Mouse (Mus musculus) spleen, embryonic (tissue): ENCODE data around the gene Cachd1.

Experiments
- CTCF ChIA-PET: fragments of 350-600 bp; sonication (Branson Sonifier 250); formaldehyde crosslinking; loops from one replicate; lab custom pipeline; 2022; lab: Charles Lee

Gene Cachd1

GRCm38 (mm10) chr4:100990996-100991395, 214.5 kb downstream of the Cachd1 start:
- CTCF ChIA-PET, result no interaction called here

GRCm38 (mm10) chr4:100992086-100992485, 215.6 kb downstream of the Cachd1 start:
- CTCF ChIA-PET, result no interaction called here

GRCm38 (mm10) chr4:100994442-100995255, 218.2 kb downstream of the Cachd1 start:
- CTCF ChIA-PET, result no interaction called here

GRCm38 (mm10) chr4:100995617-100996016, 219.1 kb downstream of the Cachd1 start:
- CTCF ChIA-PET, result no interaction called here

- CTCF ChIA-PET, result no interaction called here
Measured at GRCm38 (mm10) chr4:100996060-100996651, 219.7 kb downstream of the Cachd1 start.

- CTCF ChIA-PET, result no interaction called here
Measured at GRCm38 (mm10) chr4:100998145-100998544, 221.7 kb downstream of the Cachd1 start.

- CTCF ChIA-PET, result no interaction called here
Measured at GRCm38 (mm10) chr4:100998906-100999305, 222.4 kb downstream of the Cachd1 start.

- CTCF ChIA-PET, result no interaction called here
Measured at GRCm38 (mm10) chr4:101000622-101001021, 224.1 kb downstream of the Cachd1 start.

GRCm38 (mm10) chr4:101001073-101001472, 224.6 kb downstream of the Cachd1 start:
- CTCF ChIA-PET, result no interaction called here

GRCm38 (mm10) chr4:101002961-101003360, 226.5 kb downstream of the Cachd1 start:
- CTCF ChIA-PET, result no interaction called here

- CTCF ChIA-PET, result no interaction called here
Measured at GRCm38 (mm10) chr4:101008362-101008769, 231.9 kb downstream of the Cachd1 start.

- CTCF ChIA-PET, result no interaction called here
Measured at GRCm38 (mm10) chr4:101009092-101009491, 232.6 kb downstream of the Cachd1 start.

GRCm38 (mm10) chr4:101017806-101018205, 241.3 kb downstream of the Cachd1 start:
- CTCF ChIA-PET, result no interaction called here

GRCm38 (mm10) chr4:101020596-101020995, 244.1 kb downstream of the Cachd1 start, which contains the start of gene Gm10577:
TSS of gene Gm10577 (minus strand) at chr4:101020696.
- CTCF ChIA-PET, result no interaction called here

- CTCF ChIA-PET, result no interaction called here
Measured at GRCm38 (mm10) chr4:101026566-101026965, 250.1 kb downstream of the Cachd1 start.

- CTCF ChIA-PET, result no interaction called here
Measured at GRCm38 (mm10) chr4:101026995-101027394, 250.5 kb downstream of the Cachd1 start.

- CTCF ChIA-PET, result no interaction called here
Measured at GRCm38 (mm10) chr4:101027852-101028411, 251.5 kb downstream of the Cachd1 start.

GRCm38 (mm10) chr4:101033047-101033446, 256.6 kb downstream of the Cachd1 start:
- CTCF ChIA-PET, result no interaction called here

GRCm38 (mm10) chr4:101035131-101035530, 258.7 kb downstream of the Cachd1 start:
- CTCF ChIA-PET, result no interaction called here

GRCm38 (mm10) chr4:101037156-101037555, 260.7 kb downstream of the Cachd1 start:
- CTCF ChIA-PET, result no interaction called here

GRCm38 (mm10) chr4:101043691-101044090, 267.2 kb downstream of the Cachd1 start:
- CTCF ChIA-PET, result no interaction called here

GRCm38 (mm10) chr4:101044149-101044548, 267.7 kb downstream of the Cachd1 start:
- CTCF ChIA-PET, result no interaction called here

- CTCF ChIA-PET, result no interaction called here
Measured at GRCm38 (mm10) chr4:101046576-101046975, 270.1 kb downstream of the Cachd1 start.
